Mouse (Mus musculus): ENCODE data around the gene Fgfr2.

GRCm38 (mm10) chr7:130340412-130341152 lies 2782.6 kb downstream of the Fgfr2 start:
- no peak for TF ChIP-seq CTCF (IDR thresholded peaks at IDR 0.05; ENCODE audit: control insufficient read depth, insufficient read depth, insufficient read length)
- TF ChIP-seq MAX (IDR thresholded peaks at IDR 0.05): no peak
